Mouse (Mus musculus): ENCODE results near the gene Fgfrl1. TPM values are rescaled to one million over a fixed set of nuclear protein-coding genes. Genes with fewer than 3 reads are reported as not detected.
"Not testable (repeated sequence)": the region's sequence is repeated elsewhere in the genome, so short reads cannot be mapped to it uniquely, and the experiment has no call there.

Fgfrl1 gene
- total RNA-seq, 2 experiments from 2014 or later: 16.9 to 28.0 TPM

DNA sequence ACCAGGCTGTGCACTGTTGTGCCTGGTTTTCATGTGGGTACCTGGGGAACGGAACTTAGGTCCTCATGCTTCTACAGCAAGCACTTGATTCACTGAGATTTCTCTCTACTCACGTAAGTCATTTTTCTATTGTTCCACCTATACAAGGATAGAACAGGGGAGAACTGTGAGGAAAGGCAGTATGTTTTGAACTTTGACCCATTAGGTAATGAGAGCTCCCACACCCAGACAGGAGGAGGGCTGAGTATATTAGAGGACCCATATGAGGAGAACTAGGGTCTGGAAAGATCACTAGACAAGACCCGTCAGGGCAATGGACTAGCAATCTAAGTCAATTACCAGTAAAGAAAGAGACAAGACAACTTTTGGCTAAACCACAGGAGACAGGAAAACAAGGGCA lies 52.4 kb downstream of the Fgfrl1 start:
- no peak for DNase-seq (ENCODE audit: low spot score in 2 of 2)

- DNase-seq (ENCODE audit: low spot score in 2 of 2): no peak
These were observed 58.4 kb downstream of the Fgfrl1 start for GRCm38 (mm10) chr5:108750328-108751210.

- DNase-seq (ENCODE audit: low spot score in 2 of 2): not testable (repeated sequence)
These were observed 59.1 kb downstream of the Fgfrl1 start for GRCm38 (mm10) chr5:108751258-108751657.

Other genes starting within 250 kb of the Fgfrl1 start
- under 1 TPM; 0.74 to 0.87 TPM for gene Mfsd7a, start 243.5 kb upstream of the Fgfrl1 start, total RNA-seq (2021)
- 10 to 100 TPM; 37.5 to 41.8 TPM for gene Pcgf3, start 231.2 kb upstream of the Fgfrl1 start, total RNA-seq (2021)
- 100 to 1,000 TPM; 674 to 788 TPM for gene Cplx1, start 142.4 kb upstream of the Fgfrl1 start, total RNA-seq (2021)
- gene Gak, start 62.6 kb upstream of the Fgfrl1 start, total RNA-seq (2021): 10 to 100 TPM; 95.7 to 98.5 TPM
- gene Tmem175, start 62.6 kb upstream of the Fgfrl1 start, total RNA-seq (2021): 10 to 100 TPM; 33.7 to 43.5 TPM
- gene Idua, start 32.1 kb upstream of the Fgfrl1 start, total RNA-seq (2021): 10 to 100 TPM; 17.5 to 18.1 TPM
- gene Dgkq, start 22.7 kb upstream of the Fgfrl1 start, total RNA-seq (2021): 10 to 100 TPM; 45.7 to 60.3 TPM
- under 1 TPM; 0.68 to 1.00 TPM for gene Slc26a1, start 16.8 kb upstream of the Fgfrl1 start, total RNA-seq (2021)
- not detected for gene Rnf212, start 82.6 kb downstream of the Fgfrl1 start, total RNA-seq (2021)
- not detected for gene Tmed11, start 103.0 kb downstream of the Fgfrl1 start, total RNA-seq (2021)
- gene Vmn2r8, start 116.5 kb downstream of the Fgfrl1 start, total RNA-seq (2021): not detected
- gene Vmn2r9, start 160.2 kb downstream of the Fgfrl1 start, total RNA-seq (2021): not detected

Data from left cerebral cortex, adult 18-20 months (tissue).